Mouse (Mus musculus) erythroid progenitor cell, adult 5-6 weeks (primary cell): Measurements from ENCODE around the gene Tnfsf18. TPM values are rescaled to one million over a fixed set of nuclear protein-coding genes. Genes with fewer than 3 reads are reported as not detected.

Source experiments
- total RNA-seq, 2 experiments: library from RNA; stranded (forward) in 1 of 2; stranded (reverse) in 1 of 2; fragments of 150-400 nt in 1 of 2; fragments of 186-747, 209-891 nt in 1 of 2; gene quantifications; 2 replicates each; pipeline versions ENCODE4 v1.2.3 to v1.2.4; 2015 to 2017; ENCODE audit warnings: low replicate concordance in 2 of 2

Gene Tnfsf18
- total RNA-seq, 2 experiments from 2014 or later = not detected

Other genes with a start within 250 kb of the Tnfsf18 start
- gene Prdx6, start 243.4 kb upstream of the Tnfsf18 start, total RNA-seq (2015; ENCODE audit: low replicate concordance) = 50.3 and 52.6 TPM in 2 replicates
- 44.5 and 48.9 TPM in 2 replicates for gene Prdx6, start 243.4 kb upstream of the Tnfsf18 start, total RNA-seq (2017; ENCODE audit: low replicate concordance)
- 5.9 TPM in 1 of 2 replicates, not detected in the other for gene Tnfsf4, start 99.2 kb upstream of the Tnfsf18 start, total RNA-seq (2015; ENCODE audit: low replicate concordance)
- not detected in 2 replicates for gene Tnfsf4, start 99.2 kb upstream of the Tnfsf18 start, total RNA-seq (2017; ENCODE audit: low replicate concordance)